9 mouse cellular contexts compared by ENCODE assay signal in genomic region chr5:5265401-5265841, GRCm38 (mm10).
DNase-seq lines count a peak whose midpoint lies in the region; ATAC-seq and TF ChIP-seq lines count a peak whose summit lies in the region.
"Had no signal": no experiment of that assay in that cellular context is flagged by ENCODE, and none has a peak within 500 bp of the region (broad histone marks: within the 10 kb centered on the region; RNA-seq: fewer than 3 reads in every experiment).

No protein-coding gene starts in this region.

- no peak overlapping the region for H3K9ac ChIP-seq in heart, embryonic 15.5 days
- no peak overlapping the region for H3K9ac ChIP-seq in heart, adult 2 months (ENCODE audit: low read depth, low read length)
- H3K9ac ChIP-seq in hindbrain, embryonic 15.5 days = peak overlapping the region; percentile 54
- H3K9ac ChIP-seq in midbrain, postnatal 0 days (replicated peaks; ENCODE audit: low read length, poor library complexity, severe bottlenecking) = peak overlapping the region; percentile 55
- H3K9ac ChIP-seq: liver, embryonic 14.5 days had no signal

- TF ChIP-seq EP300 in heart, adult 2 months (IDR thresholded peaks at IDR 0.05; ENCODE audit: insufficient read depth, low read depth, low read length) = no peak

- peak overlapping the region; percentile 37 for H3K4me2 ChIP-seq in heart, embryonic 15.5 days
- peak overlapping the region; percentile 61 for H3K4me2 ChIP-seq in hindbrain, embryonic 15.5 days
- peak overlapping the region; percentile 56 for H3K4me2 ChIP-seq in midbrain, postnatal 0 days (ENCODE audit: low read depth, low read length, poor library complexity, severe bottlenecking)

- DNase-seq in heart, adult 2 months = no peak
- peak; percentile 58 for DNase-seq in midbrain, postnatal 0 days (ENCODE audit: low spot score)
- no peak for DNase-seq in kidney, adult 8-10 months
- DNase-seq in adrenal gland, postnatal 10 days = no peak
- no peak for DNase-seq in urinary bladder, adult 18-20 months (ENCODE audit: low spot score in 2 of 2)

- H3K4me1 ChIP-seq in heart, embryonic 15.5 days (replicated peaks) = peaks cover 28% of the 10 kb centered on the region
- peaks cover 9% of the 10 kb centered on the region for H3K4me1 ChIP-seq in heart, adult 2 months (ENCODE audit: control insufficient read depth, insufficient read depth, low read length)
- H3K4me1 ChIP-seq in cortical plate, adult 2 months (ENCODE audit: control insufficient read depth, insufficient read depth, low read length) = peaks cover 9% of the 10 kb centered on the region; the same call in 1 of the 2 replicates
- H3K4me1 ChIP-seq in hindbrain, embryonic 15.5 days (replicated peaks) = peaks cover 34% of the 10 kb centered on the region
- no peaks in the 10 kb centered on the region for H3K4me1 ChIP-seq in midbrain, postnatal 0 days (ENCODE audit: insufficient read depth, low read length)

- no peak for TF ChIP-seq POLR2A in heart, adult 2 months (IDR thresholded peaks at IDR 0.05; ENCODE audit: insufficient read depth, low read depth, low read length)
- TF ChIP-seq POLR2A in cortical plate, adult 2 months (IDR thresholded peaks at IDR 0.05; ENCODE audit: extremely low read depth, insufficient read depth, low read length) = peak; percentile 52; the same call in 1 of the 2 replicates

- TF ChIP-seq CTCF in heart, adult 2 months (IDR thresholded peaks at IDR 0.05) = no peak
- TF ChIP-seq CTCF in cortical plate, adult 2 months (IDR thresholded peaks at IDR 0.05; ENCODE audit: extremely low read depth, insufficient read depth, low read length) = no peak
- TF ChIP-seq CTCF in midbrain, postnatal 0 days (IDR thresholded peaks at IDR 0.05) = no peak

- no peak overlapping the region for H3K27ac ChIP-seq in heart, embryonic 15.5 days
- no peak overlapping the region for H3K27ac ChIP-seq in heart, adult 2 months
- H3K27ac ChIP-seq in cortical plate, adult 2 months (ENCODE audit: insufficient read depth, low read length) = peak overlapping the region; percentile 60
- H3K27ac ChIP-seq in hindbrain, embryonic 15.5 days (replicated peaks) = peak overlapping the region; percentile 87
- H3K27ac ChIP-seq in midbrain, postnatal 0 days (ENCODE audit: low read depth, low read length) = peak overlapping the region; percentile 80
- H3K27ac ChIP-seq: liver, embryonic 14.5 days had no signal

- WGBS in heart, embryonic 15.5 days = 27% methylated on average over 8 of the region's 8 CpGs
- 50% methylated on average over 8 of the region's 8 CpGs for WGBS in heart, adult 2 months
- WGBS in hindbrain, embryonic 15.5 days = 9% methylated on average over 8 of the region's 8 CpGs
- 6% methylated on average over 8 of the region's 8 CpGs for WGBS in midbrain, postnatal 0 days

- H3K79me2 ChIP-seq in heart, adult 2 months (replicated peaks; ENCODE audit: control insufficient read depth, insufficient read depth, low read length) = no peaks in the 10 kb centered on the region; the same call in 1 of the 2 replicates

- 0 out of 2 replicates have a peak overlapping the region, but pooled peaks have one; percentile 12 for H3K4me3 ChIP-seq in heart, embryonic 15.5 days
- H3K4me3 ChIP-seq in heart, adult 2 months = no peak overlapping the region
- peak overlapping the region; percentile 78 for H3K4me3 ChIP-seq in cortical plate, adult 2 months (ENCODE audit: insufficient read depth, low read length)
- peak overlapping the region; percentile 40 for H3K4me3 ChIP-seq in hindbrain, embryonic 15.5 days
- H3K4me3 ChIP-seq in midbrain, postnatal 0 days (ENCODE audit: low read depth, low read length) = peak overlapping the region; percentile 42

- H3K27me3 ChIP-seq in heart, embryonic 15.5 days = no peaks in the 10 kb centered on the region
- H3K27me3 ChIP-seq in heart, adult 2 months (ENCODE audit: control insufficient read depth, insufficient read depth, low read length) = no peaks in the 10 kb centered on the region
- no peaks in the 10 kb centered on the region for H3K27me3 ChIP-seq in hindbrain, embryonic 15.5 days
- no peaks in the 10 kb centered on the region for H3K27me3 ChIP-seq in midbrain, postnatal 0 days (ENCODE audit: insufficient read depth, low read length)

- ATAC-seq in heart, embryonic 15.5 days (replicated peaks; ENCODE audit: insufficient number of reproducible peaks, insufficient read depth, low FRiP score, low read depth) = no peak
- ATAC-seq in hindbrain, embryonic 15.5 days (ENCODE audit: low FRiP score, low read depth) = peak; percentile 48; the same call in 1 of the 2 replicates
- ATAC-seq in midbrain, postnatal 0 days (ENCODE audit: low FRiP score) = peak; percentile 45; the same call in 1 of the 2 replicates

- intact Hi-C loops in heart, adult 2 months (cut with DNase I) = loop anchor here (5.0 kb wide), 3 partner anchors 77 to 217 kb away; no protein-coding TSS in a partner anchor

- no peaks in the 10 kb centered on the region for H3K9me3 ChIP-seq in heart, embryonic 15.5 days (replicated peaks)
- no peaks in the 10 kb centered on the region for H3K9me3 ChIP-seq in hindbrain, embryonic 15.5 days
- H3K9me3 ChIP-seq in midbrain, postnatal 0 days (ENCODE audit: low read length) = no peaks in the 10 kb centered on the region

- no peaks in the 10 kb centered on the region for H3K36me3 ChIP-seq in heart, embryonic 15.5 days
- H3K36me3 ChIP-seq in heart, adult 2 months (ENCODE audit: control insufficient read depth, insufficient read depth, low read length) = no peaks in the 10 kb centered on the region
- no peaks in the 10 kb centered on the region for H3K36me3 ChIP-seq in hindbrain, embryonic 15.5 days
- H3K36me3 ChIP-seq in midbrain, postnatal 0 days (ENCODE audit: insufficient read depth, low read length) = no peaks in the 10 kb centered on the region

Comparison
In these comparisons a context has a peak if more than half of its experiments do, and no peak if none do; other contexts are left out.
1. H3K27ac ChIP-seq: peak in cortical plate, adult 2 months (single experiment), hindbrain, embryonic 15.5 days (single experiment) and midbrain, postnatal 0 days (single experiment); none in heart, embryonic 15.5 days (single experiment) and heart, adult 2 months (single experiment).
2. H3K9ac ChIP-seq: peak in hindbrain, embryonic 15.5 days (single experiment) and midbrain, postnatal 0 days (single experiment); none in heart, embryonic 15.5 days (single experiment) and heart, adult 2 months (single experiment).
3. Peak in every context shown above with its lines, with median percentiles within 50 percentile points of each other: H3K4me2 ChIP-seq.